Mouse (Mus musculus) embryonic facial prominence, embryonic 12.5 days (tissue): ENCODE data around the gene Epha8. TPM values are rescaled to one million over a fixed set of nuclear protein-coding genes. Genes with fewer than 3 reads are reported as not detected.

ENCODE experiments used
- ATAC-seq: fragments of 200-750 bp; cut with Nextera tagmentation; 2 replicates; pipeline ENCODE4 v1.8.0; 2017; ENCODE audit not compliant: insufficient number of reproducible peaks, insufficient read depth, low FRiP score, low TSS enrichment
- H3K27ac ChIP-seq: fragments of 300-500 bp; sonication (generic); 2 replicates; pipeline ENCODE4 v1.5.1; 2016; ENCODE audit warnings: mild to moderate bottlenecking
- H3K27me3 ChIP-seq: fragments of 300-500 bp; sonication (generic); 2 replicates; pipeline ENCODE4 v1.6.1; 2016; ENCODE audit warnings: mild to moderate bottlenecking, moderate library complexity
- H3K36me3 ChIP-seq: fragments of 300-500 bp; sonication (generic); 2 replicates; pipeline ENCODE4 v1.6.1; 2016; ENCODE audit warnings: mild to moderate bottlenecking
- H3K4me1 ChIP-seq: fragments of 300-500 bp; sonication (generic); 2 replicates; pipeline ENCODE4 v1.6.1; 2016
- H3K4me2 ChIP-seq: fragments of 300-500 bp; sonication (generic); replicated peaks from 2 replicates; pipeline ENCODE4 v1.6.1; 2016; ENCODE audit warnings: mild to moderate bottlenecking, moderate library complexity
- H3K4me3 ChIP-seq: fragments of 300-500 bp; sonication (generic); 2 replicates; pipeline ENCODE4 v1.5.1; 2016; ENCODE audit warnings: mild to moderate bottlenecking
- H3K9ac ChIP-seq: fragments of 300-500 bp; sonication (generic); 2 replicates; pipeline ENCODE4 v1.6.1; 2016; ENCODE audit warnings: mild to moderate bottlenecking, moderate library complexity
- H3K9me3 ChIP-seq: fragments of 300-500 bp; sonication (generic); 2 replicates; pipeline ENCODE4 v1.6.1; 2016; ENCODE audit warnings: mild to moderate bottlenecking, moderate library complexity
- WGBS: fragments of 180-500 bp; shearing (Covaris S2); methylation state at CpG from one replicate; pipeline ENCODE4 v1.1.7; 2016; 5-methylcytosine and 5-hydroxymethylcytosine counted together
- polyA plus RNA-seq: library from polyadenylated mRNA; unstranded; fragments of >200 nt; fragmentation: Nextera tagmentation; extraction: Ambion mirVana; gene quantifications from 2 replicates; pipeline ENCODE4 v1.2.1, GENCODE M21; 2016

Epha8 gene
- polyA plus RNA-seq, 1 experiment from 2014 or later: 1.4 TPM

- peaks cover 47% of the 10 kb centered on the region for H3K27me3 ChIP-seq
Observed at GRCm38 (mm10) chr4:136949266-136949989, 7.2 kb downstream of the Epha8 start.

DNA sequence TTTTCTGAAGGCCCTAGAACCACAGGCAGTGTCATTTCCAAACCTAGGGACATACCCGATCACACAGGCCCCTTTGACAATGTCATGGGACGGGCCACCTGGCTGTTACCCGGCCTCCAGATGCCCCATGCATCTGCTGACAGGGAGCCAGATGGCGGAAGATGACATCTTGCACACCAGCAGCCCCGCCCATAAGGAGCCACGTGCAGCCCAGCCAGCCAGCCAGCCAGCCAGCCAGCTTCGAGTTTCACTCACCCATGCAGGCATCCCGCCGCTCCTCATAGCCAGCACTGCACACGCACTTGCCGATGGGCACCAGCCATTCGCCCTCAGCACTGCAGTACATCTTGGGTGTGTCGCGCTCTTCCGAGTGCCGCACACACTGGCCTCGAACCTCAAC, 11.2 kb downstream of the Epha8 start:
- Histone ChIP-seq H3K9me3 (no peaks in the 10 kb centered on the region), H3K4me2 (no peak overlapping the region), H3K4me1 (peaks cover 27% of the 10 kb centered on the region), H3K9ac (no peak overlapping the region), H3K27me3 (peaks cover 38% of the 10 kb centered on the region), H3K36me3 (no peaks in the 10 kb centered on the region), H3K4me3 (no peak overlapping the region), H3K27ac (no peak overlapping the region)
- WGBS: 58% methylated on average over 17 of the region's 17 CpGs
- ATAC-seq: no peak

More at GRCm38 (mm10) chr4:136949266-136949989, 7.2 kb downstream of the Epha8 start:
- Histone ChIP-seq H3K4me2 (no peak overlapping the region), H3K27ac (no peak overlapping the region), H3K4me1 (peaks cover 18% of the 10 kb centered on the region; the same call in 1 of the 2 replicates), H3K9me3 (no peaks in the 10 kb centered on the region), H3K9ac (no peak overlapping the region), H3K36me3 (no peaks in the 10 kb centered on the region), H3K4me3 (no peak overlapping the region)
- ATAC-seq: no peak
- 36% methylated on average over 10 of the region's 10 CpGs for WGBS

DNA sequence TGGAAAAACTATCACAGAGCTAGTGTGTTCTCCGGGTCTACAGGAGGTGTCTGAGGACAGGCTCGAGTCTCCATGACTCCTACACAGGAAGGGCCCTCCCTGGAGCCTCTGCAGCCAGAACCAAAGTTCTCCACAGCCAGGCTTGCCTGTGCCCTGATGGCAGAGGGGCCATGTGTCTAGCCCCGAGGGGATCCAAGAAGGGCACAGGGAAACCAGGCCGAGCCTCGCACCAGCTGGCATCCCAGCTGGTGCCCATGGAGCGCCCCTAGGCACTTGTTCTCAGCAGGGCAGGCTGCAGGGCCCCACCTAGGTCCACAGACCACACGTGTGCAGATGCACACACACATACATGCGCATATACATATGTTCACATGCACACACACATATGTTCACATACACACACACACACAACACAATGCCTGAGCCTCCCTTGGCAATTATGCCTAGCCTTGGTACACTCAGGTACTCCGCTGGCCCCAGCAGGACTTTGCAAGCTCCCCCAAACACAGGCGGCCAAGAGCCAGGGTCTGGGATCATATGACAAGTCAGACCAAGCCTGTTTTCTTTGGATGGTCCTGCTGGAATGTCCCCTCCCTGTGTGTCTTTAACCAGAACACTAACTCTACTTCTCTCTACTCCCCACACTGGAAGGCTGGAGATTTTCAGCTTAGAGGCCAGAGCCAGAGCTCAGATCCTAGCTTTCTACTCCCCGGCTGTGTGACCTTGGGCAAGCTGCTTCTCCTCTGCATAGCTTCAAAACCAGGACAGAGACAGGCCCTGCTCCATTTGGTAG, 11.9 kb downstream of the Epha8 start:
- H3K4me3 ChIP-seq: no peak overlapping the region
- WGBS: 70% methylated on average over 11 of the region's 11 CpGs

DNA sequence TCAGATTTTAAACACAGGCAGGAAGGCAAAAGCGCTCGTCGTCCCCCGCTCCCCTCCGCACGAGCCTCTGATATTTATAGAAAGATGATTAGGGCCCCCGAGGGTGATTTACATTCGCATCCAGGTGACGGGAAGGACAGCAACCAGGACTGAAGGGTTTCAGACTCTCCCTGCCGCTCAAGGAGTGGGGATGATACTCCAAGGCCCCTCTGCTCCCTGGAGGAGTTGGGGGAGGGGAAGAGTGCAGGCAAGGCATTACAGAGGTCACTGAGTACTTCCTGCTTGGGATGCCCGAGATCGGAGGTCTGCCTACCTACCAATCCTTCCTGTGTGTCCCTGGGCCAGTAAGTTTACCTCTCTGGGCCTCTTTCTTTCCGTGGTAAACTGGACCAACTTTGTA, 13.4 kb downstream of the Epha8 start:
- Histone ChIP-seq H3K4me2 (no peak overlapping the region; the same call in 1 of the 2 replicates), H3K9me3 (no peaks in the 10 kb centered on the region), H3K27ac (no peak overlapping the region), H3K4me3 (no peak overlapping the region), H3K36me3 (no peaks in the 10 kb centered on the region), H3K27me3 (peaks cover 22% of the 10 kb centered on the region), H3K4me1 (peaks cover 21% of the 10 kb centered on the region), H3K9ac (no peak overlapping the region)
- no peak for ATAC-seq
- 11% methylated on average over 13 of the region's 13 CpGs for WGBS

More for the DNA sequence above, 11.9 kb downstream of the Epha8 start:
- Histone ChIP-seq H3K4me1 (peaks cover 27% of the 10 kb centered on the region), H3K36me3 (no peaks in the 10 kb centered on the region), H3K27ac (no peak overlapping the region), H3K4me2 (no peak overlapping the region), H3K9ac (no peak overlapping the region), H3K9me3 (no peaks in the 10 kb centered on the region), H3K27me3 (peaks cover 33% of the 10 kb centered on the region)
- ATAC-seq: no peak

- Histone ChIP-seq H3K27me3 (peaks cover 20% of the 10 kb centered on the region), H3K36me3 (no peaks in the 10 kb centered on the region), H3K9ac (no peak overlapping the region), H3K27ac (no peak overlapping the region), H3K9me3 (no peaks in the 10 kb centered on the region), H3K4me3 (no peak overlapping the region), H3K4me1 (peaks cover 21% of the 10 kb centered on the region), H3K4me2 (no peak overlapping the region; the same call in 1 of the 2 replicates)
- WGBS: 21% methylated on average over 18 of the region's 18 CpGs
- ATAC-seq: no peak
Observed at GRCm38 (mm10) chr4:136942761-136943160, 13.9 kb downstream of the Epha8 start.

DNA sequence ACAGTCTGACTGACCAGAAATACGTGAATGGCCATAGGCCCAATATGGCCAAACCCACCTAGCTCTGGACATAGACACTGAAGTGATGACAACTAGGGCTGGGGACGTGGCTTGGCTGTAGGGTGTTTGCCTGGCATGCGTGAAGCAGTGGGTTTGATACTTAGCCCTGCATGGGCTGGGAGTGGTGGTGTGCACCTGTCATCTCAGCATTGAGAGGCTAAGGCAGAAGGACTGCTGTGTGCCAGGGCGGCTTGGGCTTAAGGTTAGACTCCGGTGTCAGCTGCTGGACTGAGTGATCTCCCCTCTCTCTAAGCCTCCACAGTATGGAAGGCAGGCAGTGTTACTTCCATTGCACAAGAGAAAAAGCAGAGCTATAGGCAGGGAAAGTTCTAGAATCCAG, 18.7 kb downstream of the Epha8 start:
- ATAC-seq: no peak
- H3K27ac ChIP-seq: no peak overlapping the region
- H3K4me3 ChIP-seq: no peak overlapping the region
- peaks cover 9% of the 10 kb centered on the region for H3K4me1 ChIP-seq
- no peak overlapping the region for H3K4me2 ChIP-seq
- H3K9ac ChIP-seq: no peak overlapping the region
- WGBS: 87% methylated on average over 5 of the region's 5 CpGs
- H3K27me3 ChIP-seq: peaks cover 16% of the 10 kb centered on the region
- H3K36me3 ChIP-seq: no peaks in the 10 kb centered on the region
- no peaks in the 10 kb centered on the region for H3K9me3 ChIP-seq

DNA sequence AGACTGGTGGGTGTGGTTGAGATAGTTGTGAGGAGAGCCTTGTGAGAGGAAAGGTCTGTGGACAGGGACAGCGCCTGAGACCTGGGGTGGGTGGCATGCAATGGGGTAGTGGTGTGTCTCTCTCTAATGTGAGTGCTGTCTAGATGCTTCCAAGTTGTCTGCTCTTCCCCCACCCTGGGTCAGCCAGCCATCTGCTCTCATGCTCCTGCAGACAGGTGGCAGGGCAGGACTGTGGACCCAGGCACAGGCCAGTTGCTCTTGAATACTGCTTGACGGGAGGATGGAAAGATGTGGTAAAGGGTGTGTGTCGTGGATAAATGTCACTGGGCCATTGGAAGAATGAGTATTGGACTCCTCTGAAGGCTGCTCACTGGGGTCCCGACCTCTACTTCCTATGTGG, 19.3 kb downstream of the Epha8 start:
- peaks cover 11% of the 10 kb centered on the region for H3K27me3 ChIP-seq
- H3K27ac ChIP-seq: no peak overlapping the region
- no peak overlapping the region for H3K4me3 ChIP-seq
- no peak overlapping the region for H3K9ac ChIP-seq
- H3K4me2 ChIP-seq: no peak overlapping the region
- WGBS: 78% methylated on average over 4 of the region's 4 CpGs
- H3K4me1 ChIP-seq: peaks cover 5% of the 10 kb centered on the region; the same call in 1 of the 2 replicates
- no peaks in the 10 kb centered on the region for H3K9me3 ChIP-seq
- no peaks in the 10 kb centered on the region for H3K36me3 ChIP-seq
- ATAC-seq: no peak

DNA sequence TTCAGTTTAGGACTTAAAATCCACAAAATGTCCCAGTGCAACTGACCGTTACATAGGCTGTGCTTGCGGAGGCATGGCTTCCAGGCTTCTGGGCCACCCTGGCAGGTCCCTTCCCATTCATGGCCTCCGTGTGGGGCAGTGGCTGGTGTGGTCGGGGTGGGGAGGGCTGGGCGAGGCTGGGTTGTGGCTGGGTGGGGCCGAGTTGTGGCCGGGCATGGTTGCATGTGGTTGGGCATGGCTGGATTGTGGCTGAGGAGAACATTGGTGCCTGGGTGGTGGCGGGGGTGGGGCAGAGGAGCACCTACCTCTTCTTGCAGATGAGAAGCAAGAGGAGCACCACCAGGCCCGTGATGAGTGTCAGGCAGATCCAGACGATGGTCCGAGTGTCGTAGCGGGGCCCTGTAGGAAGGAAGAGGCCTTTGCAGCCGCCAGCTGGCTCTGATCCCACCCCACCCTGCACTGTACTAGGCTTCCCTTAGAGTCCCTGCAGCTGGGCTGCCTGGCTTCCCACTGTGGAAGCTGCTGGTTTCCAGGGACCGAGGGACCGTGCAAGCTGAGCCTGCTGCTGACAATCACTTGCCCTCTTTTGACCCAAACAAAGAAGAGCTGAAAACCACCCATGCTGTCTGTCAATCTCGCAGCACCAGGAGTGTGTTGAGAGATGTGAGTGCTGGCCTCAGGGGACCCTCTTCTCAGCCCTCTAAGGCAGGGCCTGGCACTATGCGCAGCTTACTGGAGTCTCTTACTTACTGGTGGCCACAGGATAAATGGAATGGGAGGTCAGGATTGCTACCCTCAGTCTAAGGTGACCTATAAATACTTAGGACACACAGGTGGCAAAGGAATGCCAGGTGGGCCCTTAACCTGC, 21.6 kb downstream of the Epha8 start:
- H3K9me3 ChIP-seq: no peaks in the 10 kb centered on the region
- H3K27me3 ChIP-seq: peaks cover 4% of the 10 kb centered on the region; the same call in 1 of the 2 replicates
- no peak overlapping the region for H3K4me3 ChIP-seq
- 42% methylated on average over 18 of the region's 18 CpGs for WGBS
- ATAC-seq: no peak
- H3K27ac ChIP-seq: no peak overlapping the region
- H3K4me2 ChIP-seq: no peak overlapping the region
- no peaks in the 10 kb centered on the region for H3K36me3 ChIP-seq
- H3K4me1 ChIP-seq: peaks cover 5% of the 10 kb centered on the region; the same call in 1 of the 2 replicates
- H3K9ac ChIP-seq: no peak overlapping the region

- Histone ChIP-seq H3K27ac (no peak overlapping the region), H3K27me3 (peaks cover 27% of the 10 kb centered on the region), H3K9me3 (no peaks in the 10 kb centered on the region), H3K4me1 (peaks cover 5% of the 10 kb centered on the region; the same call in 1 of the 2 replicates), H3K36me3 (no peaks in the 10 kb centered on the region), H3K4me2 (no peak overlapping the region), H3K4me3 (no peak overlapping the region), H3K9ac (no peak overlapping the region)
- 84% methylated on average over 8 of the region's 8 CpGs for WGBS
- no peak for ATAC-seq
Observed at GRCm38 (mm10) chr4:136930474-136930873, 26.1 kb downstream of the Epha8 start.

DNA sequence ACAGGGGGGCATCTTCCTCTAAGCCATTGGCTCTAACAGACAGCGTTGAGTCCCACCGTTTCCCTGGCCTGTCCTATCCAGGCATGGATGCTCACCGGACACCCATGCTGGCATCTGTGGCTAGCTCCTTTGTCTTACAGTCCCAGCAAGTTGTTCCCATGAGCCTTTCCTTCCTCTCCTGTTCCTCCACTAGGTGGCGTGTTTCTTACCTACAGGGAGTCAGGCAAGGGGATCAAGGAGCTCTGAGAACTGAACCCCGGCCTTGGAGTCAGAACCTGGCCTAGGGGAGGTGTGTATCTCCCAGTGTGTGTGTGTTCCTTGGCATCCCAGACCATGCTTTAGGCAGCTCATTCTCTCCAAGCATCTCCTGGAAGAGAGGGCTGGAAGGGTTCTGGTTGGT, 27.7 kb downstream of the Epha8 start:
- 8% methylated on average over 5 of the region's 5 CpGs for WGBS
- Histone ChIP-seq H3K4me3 (no peak overlapping the region), H3K27me3 (peaks cover 33% of the 10 kb centered on the region), H3K9me3 (no peaks in the 10 kb centered on the region), H3K4me1 (no peaks in the 10 kb centered on the region), H3K9ac (no peak overlapping the region), H3K27ac (no peak overlapping the region), H3K36me3 (no peaks in the 10 kb centered on the region), H3K4me2 (no peak overlapping the region)
- ATAC-seq: no peak

DNA sequence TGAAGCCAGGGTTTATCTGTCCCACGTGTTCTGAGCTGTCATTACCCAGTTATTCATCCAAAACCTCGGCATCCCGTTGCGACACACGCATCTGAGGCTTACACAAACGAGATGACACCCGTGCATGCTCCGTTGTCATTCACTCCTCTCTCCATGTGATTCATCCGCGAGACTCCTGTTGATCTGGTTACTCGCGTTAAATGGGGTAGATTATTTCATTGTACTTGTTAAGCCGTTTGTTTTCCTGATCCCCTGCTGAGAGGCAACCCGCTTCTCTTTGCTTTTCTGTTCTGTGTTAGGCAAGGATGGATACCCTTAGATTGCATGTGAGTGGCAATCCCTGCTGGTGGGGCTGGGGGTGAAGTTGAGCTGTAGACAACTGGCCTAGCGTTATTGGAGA, 30.8 kb downstream of the Epha8 start:
- no peak overlapping the region for H3K4me3 ChIP-seq
- H3K27ac ChIP-seq: no peak overlapping the region
- H3K36me3 ChIP-seq: no peaks in the 10 kb centered on the region
- ATAC-seq: no peak
- no peaks in the 10 kb centered on the region for H3K9me3 ChIP-seq
- 18% methylated on average over 15 of the region's 15 CpGs for WGBS
- H3K9ac ChIP-seq: no peak overlapping the region
- no peaks in the 10 kb centered on the region for H3K4me1 ChIP-seq
- H3K4me2 ChIP-seq: no peak overlapping the region
- peaks cover 29% of the 10 kb centered on the region for H3K27me3 ChIP-seq
